Mouse (Mus musculus) naive thymus-derived CD4-positive, alpha-beta T cell, adult 5 months (primary cell): ENCODE results near the gene LTO1. TPM values are rescaled to one million over a fixed set of nuclear protein-coding genes. Genes with fewer than 3 reads are reported as not detected.

Experiments
- polyA plus RNA-seq: library from polyadenylated mRNA; unstranded; fragments of 100-300 nt; shearing (Covaris generic); gene quantifications from one replicate; pipeline ENCODE4 v1.2.1, GENCODE M21; 2017

The LTO1 gene
- polyA plus RNA-seq, result 17.3 TPM

GRCm38 (mm10) chr7:144914948-144915750 is at the start of gene LTO1:
LTO1 (plus strand) TSS chr7:144915100.

GRCm38 (mm10) chr7:144896294-144897218 is 18.3 kb upstream of the LTO1 start, which contains the start of gene Fgf15:
Fgf15 (plus strand) TSS chr7:144896531.

GRCm38 (mm10) chr7:144939344-144940002 is 24.6 kb downstream of the LTO1 start, which contains the start of gene Ccnd1:
Ccnd1 (minus strand) TSS chr7:144939925.

Other genes with a start within 250 kb of the LTO1 start
- gene Ano1, start 163.1 kb upstream of the LTO1 start, polyA plus RNA-seq, result not detected
- not detected for gene Fgf3, start 77.0 kb upstream of the LTO1 start, polyA plus RNA-seq
- not detected for gene Fgf4, start 67.7 kb upstream of the LTO1 start, polyA plus RNA-seq
- gene Fgf15, start 18.6 kb upstream of the LTO1 start, polyA plus RNA-seq, result not detected
- gene Ccnd1, start 24.8 kb downstream of the LTO1 start, polyA plus RNA-seq, result 0.29 TPM